Mouse (Mus musculus): ENCODE measurements around the gene Slc47a1. TPM values are rescaled to one million over a fixed set of nuclear protein-coding genes. Genes with fewer than 3 reads are reported as not detected.
"Not testable (repeated sequence)": the region's sequence is repeated elsewhere in the genome, so short reads cannot be mapped to it uniquely, and the experiment has no call there.

Gene Slc47a1
- polyA plus RNA-seq, 1 experiment, result not detected

DNA sequence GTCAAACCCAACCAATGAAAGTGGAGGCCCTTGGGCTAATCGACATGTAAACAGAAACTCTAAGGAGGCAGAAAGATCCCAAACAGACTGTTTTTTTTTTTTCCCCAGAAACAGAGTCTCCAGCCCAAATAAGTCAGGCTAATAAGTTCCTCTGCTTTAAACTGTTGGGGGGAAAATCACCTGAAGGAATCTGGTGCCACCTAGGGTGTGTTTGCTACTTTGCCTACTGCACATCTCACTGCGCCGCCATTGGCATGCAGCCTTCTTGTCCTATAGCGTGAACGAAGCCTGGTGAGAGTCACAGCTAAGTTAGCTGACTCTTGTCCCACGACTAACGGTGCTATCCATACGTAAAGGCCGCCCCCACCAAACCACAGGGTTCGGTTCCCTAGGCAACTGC lies 40.6 kb downstream of the Slc47a1 start:
- Histone ChIP-seq H3K9me3 (peaks cover 8% of the 10 kb centered on the region), H3K4me3 (replicated peaks) (no peak overlapping the region)
- TF ChIP-seq GATA1 (IDR thresholded peaks at IDR 0.05; ENCODE audit: borderline replicate concordance, low read length), result no peak
- TF ChIP-seq FLI1 (IDR thresholded peaks at IDR 0.05; ENCODE audit: low read length), result no peak

DNA sequence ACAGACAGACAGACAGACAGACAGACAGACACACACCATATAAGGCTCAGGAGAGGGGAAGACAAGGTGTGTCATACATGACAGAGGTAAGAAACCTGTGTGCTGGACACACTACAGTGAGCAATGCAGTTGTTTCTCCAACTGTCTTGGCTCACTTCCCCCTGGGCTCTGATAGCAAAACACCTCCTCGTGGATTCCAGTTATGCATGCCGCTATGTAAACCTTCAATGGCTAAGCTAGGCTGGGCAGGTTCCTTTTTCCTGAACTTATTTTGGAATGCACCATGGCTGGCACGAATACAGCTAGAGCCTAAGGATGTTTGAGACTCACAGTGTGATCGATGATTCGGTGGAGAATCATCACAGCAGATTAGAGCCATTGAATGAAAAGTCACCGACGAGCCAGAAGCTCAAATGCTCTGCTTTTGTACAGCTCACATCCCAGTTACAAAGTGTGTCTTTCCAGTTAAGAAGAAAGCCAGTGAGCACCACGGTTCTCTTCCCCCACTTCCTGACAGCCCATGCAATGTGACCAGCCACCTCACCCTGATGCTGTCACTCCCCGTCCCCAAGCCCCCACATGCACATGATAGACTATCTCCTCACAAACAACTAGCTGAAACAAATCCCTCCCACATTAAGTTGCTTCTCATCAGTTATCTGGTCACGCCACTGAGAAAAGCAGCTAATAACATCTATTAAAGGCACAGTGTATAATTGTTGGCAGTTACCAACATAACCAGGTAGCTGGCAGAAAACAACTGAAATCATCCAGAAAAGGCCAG lies 57.0 kb downstream of the Slc47a1 start:
- Histone ChIP-seq H3K36me3 (replicated peaks; ENCODE audit: low read length) (no peaks in the 10 kb centered on the region), H3K4me1 (no peaks in the 10 kb centered on the region), H3K9me3 (no peaks in the 10 kb centered on the region), H3K4me3 (replicated peaks) (no peak overlapping the region), H3K27me3 (replicated peaks) (peaks cover 56% of the 10 kb centered on the region)
- TF ChIP-seq FLI1 (IDR thresholded peaks at IDR 0.05; ENCODE audit: low read length), result no peak
- TF ChIP-seq GATA1 (IDR thresholded peaks at IDR 0.05; ENCODE audit: borderline replicate concordance, low read length), result no peak

More for the DNA sequence above, 40.6 kb downstream of the Slc47a1 start:
- H3K36me3 ChIP-seq (replicated peaks; ENCODE audit: low read length), result no peaks in the 10 kb centered on the region
- peaks cover 7% of the 10 kb centered on the region for H3K4me1 ChIP-seq
- peaks cover 66% of the 10 kb centered on the region for H3K27me3 ChIP-seq (replicated peaks)

DNA sequence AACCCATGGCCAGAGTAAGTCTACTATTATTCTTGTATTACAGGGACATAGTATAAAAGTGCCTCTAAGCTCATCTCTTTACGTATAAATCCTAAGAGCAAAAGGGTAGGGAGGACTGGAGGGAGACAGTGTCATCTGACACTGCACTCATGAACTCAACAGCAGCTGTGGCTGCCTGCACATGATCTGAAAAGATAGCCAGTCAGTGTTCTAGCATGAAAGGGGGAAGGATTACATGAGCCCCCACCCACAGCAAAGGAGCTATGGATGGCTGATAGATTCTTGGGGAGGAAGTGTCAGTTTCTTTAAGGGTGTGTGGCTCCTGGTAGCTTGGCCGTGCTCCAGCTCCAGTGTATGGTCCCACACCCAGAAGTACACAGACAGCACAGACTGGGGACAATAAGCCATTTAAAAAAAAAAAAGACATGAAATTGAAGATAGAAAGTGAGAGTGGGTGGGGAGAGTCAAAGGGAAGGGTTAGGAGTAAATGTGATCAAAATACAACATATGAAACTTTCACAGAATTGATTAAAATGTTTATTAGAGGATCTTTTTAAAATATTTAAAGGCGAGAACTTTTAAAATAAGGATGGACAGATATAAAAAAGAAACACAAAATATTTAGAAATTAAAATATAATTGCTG lies 58.1 kb downstream of the Slc47a1 start:
- no peaks in the 10 kb centered on the region for H3K36me3 ChIP-seq (replicated peaks; ENCODE audit: low read length)
- no peaks in the 10 kb centered on the region for H3K9me3 ChIP-seq
- TF ChIP-seq GATA1 (IDR thresholded peaks at IDR 0.05; ENCODE audit: borderline replicate concordance, low read length) (no peak), FLI1 (IDR thresholded peaks at IDR 0.05; ENCODE audit: low read length) (no peak)
- H3K4me3 ChIP-seq (replicated peaks), result no peak overlapping the region
- no peaks in the 10 kb centered on the region for H3K4me1 ChIP-seq
- H3K27me3 ChIP-seq (replicated peaks), result peaks cover 58% of the 10 kb centered on the region

DNA sequence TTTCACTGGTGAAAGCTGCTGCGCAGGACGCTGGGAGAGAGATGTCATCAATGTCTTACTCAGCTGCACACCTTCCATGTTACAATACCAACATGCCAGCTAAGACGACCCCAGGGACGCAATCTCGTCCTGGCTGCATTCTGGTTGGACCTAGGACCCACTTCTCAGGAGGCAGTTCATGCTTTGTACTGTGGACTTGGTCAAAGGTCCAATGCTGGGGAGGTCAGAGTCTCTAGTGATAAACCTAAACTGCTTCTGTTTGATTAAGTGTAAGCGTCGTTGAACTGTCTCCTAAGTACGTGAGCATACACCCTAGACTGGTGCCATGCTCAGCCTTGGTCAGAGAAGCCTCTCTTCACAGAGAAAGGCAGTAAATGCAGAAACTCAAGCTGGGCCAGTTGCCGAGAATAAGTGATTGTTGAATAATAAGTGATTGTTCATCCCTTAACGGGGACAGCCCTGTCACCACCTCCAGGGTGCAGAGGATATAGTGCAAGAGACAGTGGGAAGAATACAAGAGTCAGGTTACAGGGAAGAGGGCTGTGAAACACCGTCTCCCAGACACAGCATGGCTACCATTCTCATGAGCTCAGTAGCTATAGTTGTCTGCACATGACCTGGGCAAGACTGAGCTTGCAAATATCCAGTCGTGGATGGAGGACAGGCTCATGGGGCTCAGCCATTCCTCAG lies 58.8 kb downstream of the Slc47a1 start:
- H3K36me3 ChIP-seq (replicated peaks; ENCODE audit: low read length), result no peaks in the 10 kb centered on the region
- H3K27me3 ChIP-seq (replicated peaks), result peaks cover 57% of the 10 kb centered on the region
- H3K9me3 ChIP-seq, result no peaks in the 10 kb centered on the region
- TF ChIP-seq GATA1 (IDR thresholded peaks at IDR 0.05; ENCODE audit: borderline replicate concordance, low read length) (no peak), FLI1 (IDR thresholded peaks at IDR 0.05; ENCODE audit: low read length) (no peak)
- no peaks in the 10 kb centered on the region for H3K4me1 ChIP-seq
- no peak overlapping the region for H3K4me3 ChIP-seq (replicated peaks)

DNA sequence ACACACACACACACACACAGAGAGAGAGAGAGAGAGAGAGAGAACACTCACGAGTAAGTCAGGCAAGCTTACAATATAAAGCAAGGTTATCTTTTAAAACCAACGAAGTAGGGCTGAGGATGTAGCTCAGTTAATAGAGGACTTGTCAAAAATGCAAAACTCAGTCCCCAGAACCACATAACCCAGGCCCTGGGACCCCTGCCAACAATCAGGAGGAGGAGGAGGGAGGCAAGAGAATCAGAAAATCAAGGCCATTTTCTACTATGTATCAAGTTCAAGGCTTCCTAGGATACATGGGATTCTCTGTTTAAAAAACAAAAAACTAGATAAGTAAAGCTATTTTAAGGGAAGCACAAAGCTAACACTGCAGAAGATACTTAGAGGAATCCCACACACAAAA lies 61.3 kb downstream of the Slc47a1 start:
- TF ChIP-seq FLI1 (IDR thresholded peaks at IDR 0.05; ENCODE audit: low read length), result no peak
- TF ChIP-seq GATA1 (IDR thresholded peaks at IDR 0.05; ENCODE audit: borderline replicate concordance, low read length), result no peak
- Histone ChIP-seq H3K36me3 (replicated peaks; ENCODE audit: low read length) (no peaks in the 10 kb centered on the region), H3K4me1 (no peaks in the 10 kb centered on the region)

DNA sequence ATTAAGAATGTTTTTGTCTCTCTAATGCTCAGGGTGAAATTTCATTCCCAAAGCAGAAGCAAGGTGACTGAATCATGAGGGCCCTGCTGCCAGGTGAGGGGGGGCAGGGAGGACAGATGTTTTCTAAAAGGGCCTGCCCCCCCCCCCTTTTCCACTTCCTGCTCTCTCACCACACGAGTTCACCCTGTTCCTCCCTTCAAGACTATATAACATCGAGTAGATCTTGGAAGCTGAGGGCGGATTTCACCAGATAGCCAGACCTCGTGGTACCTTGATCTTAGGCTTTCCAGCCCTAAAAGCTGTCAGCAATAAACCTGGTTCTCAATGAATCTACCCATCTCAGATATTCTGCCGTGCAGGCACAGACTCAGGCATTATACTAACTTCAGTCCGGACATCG lies 67.8 kb downstream of the Slc47a1 start:
- no peak for TF ChIP-seq GATA1 (IDR thresholded peaks at IDR 0.05; ENCODE audit: borderline replicate concordance, low read length)
- TF ChIP-seq FLI1 (IDR thresholded peaks at IDR 0.05; ENCODE audit: low read length), result no peak
- H3K27me3 ChIP-seq (replicated peaks), result peaks cover 54% of the 10 kb centered on the region
- H3K4me1 ChIP-seq, result peaks cover 7% of the 10 kb centered on the region
- H3K4me3 ChIP-seq (replicated peaks), result no peak overlapping the region
- no peaks in the 10 kb centered on the region for H3K36me3 ChIP-seq (replicated peaks; ENCODE audit: low read length)
- peaks cover 5% of the 10 kb centered on the region for H3K9me3 ChIP-seq

More for the DNA sequence above, 61.3 kb downstream of the Slc47a1 start:
- no peaks in the 10 kb centered on the region for H3K9me3 ChIP-seq
- H3K27me3 ChIP-seq (replicated peaks), result peaks cover 59% of the 10 kb centered on the region
- H3K4me3 ChIP-seq (replicated peaks), result no peak overlapping the region

DNA sequence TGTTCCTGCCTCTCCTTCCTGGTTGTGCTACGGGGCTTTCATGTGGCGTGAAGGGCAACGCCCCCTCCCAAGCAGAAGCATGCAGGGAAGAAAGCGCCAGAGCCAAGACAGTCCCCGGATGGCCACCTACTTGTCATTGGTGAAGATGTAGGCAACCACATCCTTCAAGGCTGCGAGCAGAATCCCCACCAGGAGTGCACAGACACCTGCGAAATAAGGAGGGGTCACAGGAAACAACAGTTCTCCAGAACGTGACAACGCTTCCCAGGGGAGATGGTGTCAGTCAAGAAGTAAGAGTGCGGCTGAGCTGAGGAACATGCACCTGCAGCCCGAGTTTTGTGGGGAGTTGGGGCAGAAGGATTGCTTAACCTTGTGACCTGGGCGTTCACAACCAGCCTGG lies 68.3 kb downstream of the Slc47a1 start:
- TF ChIP-seq GATA1 (IDR thresholded peaks at IDR 0.05; ENCODE audit: borderline replicate concordance, low read length) (no peak), FLI1 (IDR thresholded peaks at IDR 0.05; ENCODE audit: low read length) (no peak)
- Histone ChIP-seq H3K9me3 (peaks cover 6% of the 10 kb centered on the region), H3K27me3 (replicated peaks) (peaks cover 51% of the 10 kb centered on the region), H3K4me3 (replicated peaks) (no peak overlapping the region), H3K36me3 (replicated peaks; ENCODE audit: low read length) (no peaks in the 10 kb centered on the region), H3K4me1 (peaks cover 7% of the 10 kb centered on the region)

DNA sequence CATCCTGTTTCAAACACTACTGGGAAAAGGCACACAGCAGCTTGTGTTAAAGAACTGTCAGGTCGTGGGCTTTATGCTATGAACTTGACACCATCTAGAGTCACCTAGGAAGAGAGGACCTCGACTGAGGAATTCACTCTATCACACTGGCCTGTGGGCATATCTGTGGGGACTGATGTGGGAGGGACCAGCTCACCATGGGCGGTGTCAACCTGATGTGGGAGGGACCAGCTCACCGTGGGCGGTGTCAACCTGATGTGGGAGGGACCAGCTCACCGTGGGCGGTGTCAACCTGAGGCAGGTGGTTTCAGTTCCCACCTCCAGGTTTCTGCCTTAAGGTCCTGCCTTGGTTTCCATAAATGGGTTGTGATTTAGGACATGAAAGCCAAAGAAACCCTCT lies 70.3 kb downstream of the Slc47a1 start:
- peaks cover 6% of the 10 kb centered on the region for H3K9me3 ChIP-seq
- TF ChIP-seq FLI1 (IDR thresholded peaks at IDR 0.05; ENCODE audit: low read length) (no peak), GATA1 (IDR thresholded peaks at IDR 0.05; ENCODE audit: borderline replicate concordance, low read length) (no peak)
- no peak overlapping the region for H3K4me3 ChIP-seq (replicated peaks)
- no peaks in the 10 kb centered on the region for H3K36me3 ChIP-seq (replicated peaks; ENCODE audit: low read length)
- peaks cover 51% of the 10 kb centered on the region for H3K27me3 ChIP-seq (replicated peaks)
- peaks cover 11% of the 10 kb centered on the region for H3K4me1 ChIP-seq

DNA sequence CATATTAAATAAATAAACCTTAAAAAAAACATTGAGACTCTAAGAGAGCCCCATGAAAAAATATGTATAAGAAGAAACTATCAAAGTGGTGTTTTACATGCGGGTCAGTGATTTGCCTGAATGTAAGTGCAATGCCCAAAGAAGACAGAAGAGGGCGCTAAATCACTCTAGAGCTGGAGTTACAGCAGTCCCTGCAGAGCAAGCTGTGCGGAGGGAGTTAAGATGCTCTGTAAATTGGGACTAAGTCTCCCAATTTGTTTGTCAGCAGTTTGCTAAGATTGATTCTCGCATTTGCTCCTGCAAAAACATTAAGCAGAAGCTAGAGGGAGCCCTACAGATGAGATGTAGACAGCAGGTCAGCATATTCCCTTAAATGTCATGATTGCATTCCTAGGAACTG lies 72.8 kb downstream of the Slc47a1 start:
- peaks cover 45% of the 10 kb centered on the region for H3K27me3 ChIP-seq (replicated peaks)
- peaks cover 6% of the 10 kb centered on the region for H3K9me3 ChIP-seq
- H3K4me3 ChIP-seq (replicated peaks), result no peak overlapping the region
- peaks cover 29% of the 10 kb centered on the region for H3K4me1 ChIP-seq
- H3K36me3 ChIP-seq (replicated peaks; ENCODE audit: low read length), result no peaks in the 10 kb centered on the region
- TF ChIP-seq GATA1 (IDR thresholded peaks at IDR 0.05; ENCODE audit: borderline replicate concordance, low read length) (no peak), FLI1 (IDR thresholded peaks at IDR 0.05; ENCODE audit: low read length) (no peak)

DNA sequence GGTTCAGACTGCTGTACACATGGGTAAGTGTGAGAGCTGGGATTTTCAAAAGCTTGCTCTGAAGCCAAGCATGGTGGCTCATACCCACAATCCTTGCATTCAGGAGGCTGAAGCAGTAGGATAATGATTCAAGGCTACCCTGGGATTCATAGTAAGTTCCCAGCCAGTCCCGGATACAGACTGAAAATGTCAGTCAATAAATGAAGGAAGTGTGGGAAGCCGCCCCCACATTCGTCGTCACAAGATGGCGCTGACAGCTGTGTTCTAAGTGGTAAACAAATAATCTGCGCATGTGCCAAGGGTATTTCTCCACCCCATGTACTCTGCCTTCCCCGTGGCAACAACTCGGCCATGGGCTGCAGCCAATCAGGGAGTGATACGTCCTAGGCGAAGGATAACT lies 73.6 kb downstream of the Slc47a1 start:
- H3K27me3 ChIP-seq (replicated peaks), result peaks cover 40% of the 10 kb centered on the region
- not testable (repeated sequence) for H3K9me3 ChIP-seq; H3K4me3 ChIP-seq (replicated peaks); H3K36me3 ChIP-seq (replicated peaks; ENCODE audit: low read length)
- H3K4me1 ChIP-seq, result peaks cover 31% of the 10 kb centered on the region
